Mouse (Mus musculus) small intestine, adult 2 months (tissue): ENCODE measurements around the gene Rbms1.

Experiments
- CTCF ChIP-seq: fragments of 200-500 bp; IDR thresholded peaks from 2 replicates; pipeline ENCODE4 v1.5.1; 2012; ENCODE audit warnings: low read depth, mild to moderate bottlenecking, control low read depth, inconsistent platforms, low read length, moderate library complexity, mixed read lengths; ENCODE audit not compliant: insufficient replicate concordance, insufficient read length; ENCODE audit errors: extremely low read depth
- POLR2A ChIP-seq: fragments of 200-500 bp; IDR thresholded peaks from 2 replicates; pipeline ENCODE4 v1.6.1; 2012; ENCODE audit warnings: low read depth, mild to moderate bottlenecking, control low read depth, inconsistent platforms, low read length, moderate library complexity

DNA sequence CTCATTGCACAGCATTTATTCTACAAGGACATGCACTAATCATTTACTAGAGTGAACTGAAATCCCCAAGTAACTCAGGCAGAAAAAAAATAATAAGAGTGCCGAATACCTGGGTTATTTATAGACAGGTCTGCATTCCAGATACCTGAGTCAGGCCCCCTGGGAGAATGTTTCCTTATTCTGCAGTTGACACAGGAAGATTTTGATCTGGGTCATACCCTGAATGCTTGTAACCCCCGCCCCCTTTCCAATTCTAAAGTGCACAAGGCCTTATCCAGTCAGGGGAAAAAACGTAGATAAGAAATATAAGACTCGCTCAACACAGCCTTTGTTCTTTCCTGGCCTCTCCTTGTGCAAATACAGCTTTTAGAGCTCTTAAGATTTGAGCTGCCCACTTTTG, 259.7 kb downstream of the Rbms1 start:
- no peak for TF ChIP-seq CTCF
- no peak for TF ChIP-seq POLR2A
